Mouse (Mus musculus) lung, embryonic 14.5 days (tissue): ENCODE results near the gene Ccdc43. TPM values are rescaled to one million over a fixed set of nuclear protein-coding genes. Genes with fewer than 3 reads are reported as not detected.
A peak's percentile ranks its signal among the peaks of the same experiment; 100 is the strongest.

Experiments
- ATAC-seq: fragments of 200-750 bp; cut with Nextera tagmentation; 2 replicates; pipeline ENCODE4 v1.8.0; 2017; ENCODE audit warnings: mild to moderate bottlenecking, moderate TSS enrichment, moderate library complexity; ENCODE audit not compliant: insufficient read depth
- DNase-seq: peaks from one replicate; pipeline ENCODE4 v3.0.0-alpha.2; 2015
- H3K27ac ChIP-seq: fragments of 300-500 bp; sonication (generic); 2 replicates; pipeline ENCODE4 v1.5.1; 2014; ENCODE audit warnings: low read depth, mild to moderate bottlenecking, moderate library complexity
- H3K27me3 ChIP-seq: fragments of 300-500 bp; sonication (generic); 2 replicates; pipeline ENCODE4 v1.6.1; 2014; ENCODE audit warnings: low read length, control low read depth; ENCODE audit not compliant: insufficient read depth
- H3K36me3 ChIP-seq: fragments of 300-500 bp; sonication (generic); 2 replicates; pipeline ENCODE4 v1.6.1; 2014; ENCODE audit warnings: control low read depth; ENCODE audit not compliant: insufficient read depth
- H3K4me1 ChIP-seq: fragments of 300-500 bp; sonication (generic); 2 replicates; pipeline ENCODE4 v1.6.1; 2014; ENCODE audit warnings: antibody characterized with exemption, control low read depth; ENCODE audit not compliant: insufficient read depth
- H3K4me2 ChIP-seq: fragments of 300-500 bp; sonication (generic); 2 replicates; pipeline ENCODE4 v1.6.1; 2014; ENCODE audit warnings: mild to moderate bottlenecking
- H3K4me3 ChIP-seq: fragments of 300-500 bp; sonication (generic); 2 replicates; pipeline ENCODE4 v1.5.1; 2014; ENCODE audit warnings: low read depth, low read length
- H3K9ac ChIP-seq: fragments of 300-500 bp; sonication (generic); 2 replicates; pipeline ENCODE4 v1.6.1; 2014
- H3K9me3 ChIP-seq: fragments of 300-500 bp; sonication (generic); 2 replicates; pipeline ENCODE4 v1.6.1; 2016; ENCODE audit warnings: low read depth, low read length, control low read depth
- CTCF ChIP-seq: IDR thresholded peaks from 2 replicates; pipeline ENCODE4 v1.5.1; 2016; ENCODE audit warnings: antibody characterized with exemption, low read depth
- WGBS: fragments of 180-500 bp; shearing (Covaris S2); extraction: QIAGEN DNeasy Blood & Tissue Kit; methylation state at CpG from one replicate; pipeline ENCODE4 v1.1.7; 2014; 5-methylcytosine and 5-hydroxymethylcytosine counted together
- microRNA-seq: library from miRNA; unstranded; fragments of <30 nt; microRNA quantifications from one replicate; pipeline ENCODE4, GENCODE M21; 2016; ENCODE audit warnings: borderline number of aligned reads
- polyA plus RNA-seq: library from polyadenylated mRNA; unstranded; fragments of >200 nt; fragmentation: Nextera tagmentation; extraction: Ambion mirVana; gene quantifications from 2 replicates; pipeline ENCODE4 v1.2.1, GENCODE M21; 2014

Ccdc43 gene
- polyA plus RNA-seq, 1 experiment from 2014 or later, result 46.4 TPM

DNA sequence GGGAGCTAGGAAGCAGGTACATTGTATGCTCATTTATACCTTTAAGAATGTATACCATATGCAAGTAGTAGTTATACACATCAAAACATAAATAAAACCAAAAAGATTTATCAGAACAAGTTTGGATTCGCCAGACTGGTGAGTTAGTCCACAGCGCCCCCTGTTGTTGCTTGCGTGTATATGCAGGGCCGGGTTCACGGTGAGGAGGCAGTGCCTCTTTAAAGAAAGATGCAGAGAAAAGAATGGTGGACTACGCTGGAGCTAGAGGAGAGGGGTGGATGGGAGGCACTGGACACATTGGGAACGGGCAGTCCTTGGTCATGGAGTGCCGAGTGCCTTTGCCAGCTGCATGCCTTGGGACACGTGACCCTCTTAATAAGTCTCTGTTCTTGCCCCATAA is 46.2 kb downstream of the Ccdc43 start:
- no peaks in the 10 kb centered on the region for H3K27me3 ChIP-seq
- H3K36me3 ChIP-seq, result no peaks in the 10 kb centered on the region
- H3K4me3 ChIP-seq, result no peak overlapping the region
- H3K9me3 ChIP-seq, result no peaks in the 10 kb centered on the region
- WGBS, result 4% methylated on average over 9 of the region's 9 CpGs
- peak; percentile 98 for TF ChIP-seq CTCF
- no peak overlapping the region for H3K9ac ChIP-seq
- no peak for ATAC-seq
- H3K4me1 ChIP-seq, result no peaks in the 10 kb centered on the region
- H3K27ac ChIP-seq, result no peak overlapping the region
- H3K4me2 ChIP-seq, result no peak overlapping the region
- peak; percentile 94 for DNase-seq

- Histone ChIP-seq H3K9ac (no peak overlapping the region), H3K4me2 (no peak overlapping the region), H3K36me3 (no peaks in the 10 kb centered on the region), H3K27me3 (no peaks in the 10 kb centered on the region), H3K9me3 (no peaks in the 10 kb centered on the region), H3K27ac (no peak overlapping the region), H3K4me3 (no peak overlapping the region), H3K4me1 (no peaks in the 10 kb centered on the region)
- no peak for ATAC-seq
- 59% methylated on average over 12 of the region's 12 CpGs for WGBS
- DNase-seq, result no peak
- TF ChIP-seq CTCF, result no peak
These were observed 49.7 kb downstream of the Ccdc43 start for GRCm38 (mm10) chr11:102647885-102648284.

- Histone ChIP-seq H3K27ac (no peak overlapping the region), H3K9me3 (no peaks in the 10 kb centered on the region)
- 58% methylated on average over 13 of the region's 13 CpGs for WGBS
These were observed 51.4 kb downstream of the Ccdc43 start for GRCm38 (mm10) chr11:102646226-102646625.

DNA sequence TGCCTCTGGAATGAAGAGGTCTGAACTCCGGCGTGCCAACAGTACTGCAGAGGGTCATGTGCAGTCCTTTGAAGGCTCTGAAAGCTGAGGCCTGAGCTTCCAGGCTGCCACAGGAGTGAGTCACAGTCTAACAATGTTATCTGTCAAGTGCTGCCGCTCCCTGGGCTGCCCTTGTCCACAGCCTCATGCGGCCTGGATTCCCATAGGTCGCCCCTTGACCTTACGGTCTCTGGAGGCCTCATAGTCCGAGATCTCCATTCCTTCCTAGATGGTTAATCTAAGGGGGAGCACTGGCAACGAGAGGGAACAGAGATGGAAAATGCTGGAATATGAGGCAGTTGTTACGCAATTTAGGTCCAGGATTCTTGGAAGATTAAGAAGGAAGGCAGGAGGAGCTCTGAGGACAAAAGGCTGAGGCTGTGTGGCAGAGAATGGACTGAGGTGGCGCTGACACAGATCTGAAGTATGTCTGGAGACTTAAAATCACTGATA is 53.6 kb downstream of the Ccdc43 start:
- peak overlapping the region; percentile 12; the same call in 1 of the 2 replicates for H3K27ac ChIP-seq
- DNase-seq (peak; percentile 61), ATAC-seq (peak; percentile 72; the same call in 1 of the 2 replicates)
- H3K4me2 ChIP-seq, result no peak overlapping the region
- no peak overlapping the region for H3K9ac ChIP-seq
- H3K9me3 ChIP-seq, result no peaks in the 10 kb centered on the region
- no peak overlapping the region for H3K4me3 ChIP-seq
- 29% methylated on average over 10 of the region's 10 CpGs for WGBS
- peaks cover 4% of the 10 kb centered on the region; the same call in 1 of the 2 replicates for H3K4me1 ChIP-seq
- no peaks in the 10 kb centered on the region for H3K27me3 ChIP-seq
- H3K36me3 ChIP-seq, result no peaks in the 10 kb centered on the region
- TF ChIP-seq CTCF, result no peak

More at GRCm38 (mm10) chr11:102646226-102646625, 51.4 kb downstream of the Ccdc43 start:
- no peak overlapping the region for H3K4me3 ChIP-seq
- H3K36me3 ChIP-seq, result no peaks in the 10 kb centered on the region
- DNase-seq (peak; percentile 67), ATAC-seq (peak; percentile 73)
- TF ChIP-seq CTCF, result no peak
- no peaks in the 10 kb centered on the region for H3K4me1 ChIP-seq
- H3K4me2 ChIP-seq, result no peak overlapping the region
- no peaks in the 10 kb centered on the region for H3K27me3 ChIP-seq
- no peak overlapping the region for H3K9ac ChIP-seq

- ATAC-seq (peak; percentile 57), DNase-seq (peak; percentile 72)
- no peak overlapping the region for H3K4me3 ChIP-seq
- H3K27ac ChIP-seq, result no peak overlapping the region
- no peak overlapping the region for H3K4me2 ChIP-seq
- WGBS, result 23% methylated on average over 12 of the region's 12 CpGs
- no peak for TF ChIP-seq CTCF
- H3K9me3 ChIP-seq, result no peaks in the 10 kb centered on the region
- no peaks in the 10 kb centered on the region for H3K36me3 ChIP-seq
- H3K4me1 ChIP-seq, result peaks cover 13% of the 10 kb centered on the region; the same call in 1 of the 2 replicates
- H3K27me3 ChIP-seq, result no peaks in the 10 kb centered on the region
- H3K9ac ChIP-seq, result no peak overlapping the region
These were observed 60.7 kb downstream of the Ccdc43 start for GRCm38 (mm10) chr11:102636887-102637286.

Small RNAs within 50 kb of the gene (microRNA-seq; reads per million reads assigned to microRNA genes)
- not detected for gene Gm22920

Other genes starting within 250 kb of the Ccdc43 start
- gene Itga2b, start 227.7 kb downstream of the Ccdc43 start, polyA plus RNA-seq, result 10.1 and 10.7 TPM in 2 replicates
- gene Gpatch8, start 141.4 kb downstream of the Ccdc43 start, polyA plus RNA-seq, result 47.0 and 49.4 TPM in 2 replicates
- 14.3 and 15.3 TPM in 2 replicates for gene Gm11627, start 118.3 kb downstream of the Ccdc43 start, polyA plus RNA-seq
- 40.0 and 42.9 TPM in 2 replicates for gene Fzd2, start 93.4 kb downstream of the Ccdc43 start, polyA plus RNA-seq
- 0.22 and 0.64 TPM in 2 replicates for gene Meioc, start 34.1 kb downstream of the Ccdc43 start, polyA plus RNA-seq
- 5.3 and 5.5 TPM in 2 replicates for gene Adam11, start 63.7 kb upstream of the Ccdc43 start, polyA plus RNA-seq
- gene Gjc1, start 121.9 kb upstream of the Ccdc43 start, polyA plus RNA-seq, result 78.1 and 80.7 TPM in 2 replicates
- gene Higd1b, start 138.1 kb upstream of the Ccdc43 start, polyA plus RNA-seq, result 5.4 and 6.8 TPM in 2 replicates
- 218 and 242 TPM in 2 replicates for gene Eftud2, start 183.2 kb upstream of the Ccdc43 start, polyA plus RNA-seq
- 1.8 and 1.9 TPM in 2 replicates for gene Ccdc103, start 183.4 kb upstream of the Ccdc43 start, polyA plus RNA-seq
- gene Fam187a, start 187.4 kb upstream of the Ccdc43 start, polyA plus RNA-seq, result not detected in 2 replicates
- gene Gfap, start 203.1 kb upstream of the Ccdc43 start, polyA plus RNA-seq, result 0.20 and 0.41 TPM in 2 replicates
- 11.7 and 13.3 TPM in 2 replicates for gene Kif18b, start 227.3 kb upstream of the Ccdc43 start, polyA plus RNA-seq
- gene C1ql1, start 248.9 kb upstream of the Ccdc43 start, polyA plus RNA-seq, result 2.7 and 3.1 TPM in 2 replicates